Mouse (Mus musculus) embryo, embryonic 11 days (tissue): ENCODE results near the gene Uxs1.
A peak's percentile ranks its signal among the peaks of the same experiment; 100 is the strongest.

Source experiments
- DNase-seq: peaks from one replicate; pipeline ENCODE4 v3.0.0-alpha.2; 2015

Gene Uxs1

GRCm38 (mm10) chr1:43789765-43790164 lies 37.8 kb downstream of the Uxs1 start:
- no peak for DNase-seq

DNA sequence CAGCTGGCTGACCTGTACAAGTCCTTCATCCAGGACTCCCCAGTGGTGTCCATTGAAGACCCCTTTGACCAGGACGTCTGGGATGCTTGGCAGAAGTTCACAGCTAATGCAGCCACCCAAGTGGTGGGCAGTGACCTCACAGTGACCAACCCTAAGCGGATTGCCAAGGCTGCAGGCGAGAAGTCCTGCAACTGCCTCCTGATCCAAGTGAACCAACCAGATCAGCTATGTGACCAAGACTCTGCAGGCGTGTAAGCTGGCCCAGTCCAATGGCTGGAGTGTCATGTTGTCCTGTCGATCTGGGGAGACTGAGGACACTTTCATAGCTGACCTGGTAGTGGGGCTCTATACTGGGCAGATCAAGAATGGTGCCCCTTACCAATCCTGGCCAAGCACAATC lies 40.9 kb downstream of the Uxs1 start:
- DNase-seq = no peak

DNA sequence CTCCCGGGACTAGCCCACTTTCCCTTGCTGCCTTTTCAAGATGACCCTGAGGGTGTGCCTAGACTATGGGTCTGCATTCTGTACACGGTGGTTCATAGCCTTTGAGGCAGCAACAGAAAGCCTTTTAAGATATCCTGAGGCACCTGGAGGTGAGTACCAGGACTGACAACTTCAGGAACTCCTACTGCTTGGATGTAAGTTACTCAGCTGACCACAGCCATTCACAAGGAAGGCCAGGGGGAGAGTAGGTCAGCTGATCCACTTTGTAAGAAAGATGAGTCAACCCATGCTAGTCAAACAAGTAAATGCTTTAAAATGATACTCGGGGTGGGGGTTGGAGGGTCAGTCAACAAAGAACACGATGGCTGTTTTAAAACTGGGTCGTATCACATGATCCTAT lies 42.3 kb downstream of the Uxs1 start:
- no peak for DNase-seq

GRCm38 (mm10) chr1:43783186-43783585 lies 44.4 kb downstream of the Uxs1 start:
- no peak for DNase-seq

GRCm38 (mm10) chr1:43782680-43783079 lies 44.9 kb downstream of the Uxs1 start:
- no peak for DNase-seq

GRCm38 (mm10) chr1:43781672-43782071 lies 45.9 kb downstream of the Uxs1 start:
- DNase-seq = no peak

DNA sequence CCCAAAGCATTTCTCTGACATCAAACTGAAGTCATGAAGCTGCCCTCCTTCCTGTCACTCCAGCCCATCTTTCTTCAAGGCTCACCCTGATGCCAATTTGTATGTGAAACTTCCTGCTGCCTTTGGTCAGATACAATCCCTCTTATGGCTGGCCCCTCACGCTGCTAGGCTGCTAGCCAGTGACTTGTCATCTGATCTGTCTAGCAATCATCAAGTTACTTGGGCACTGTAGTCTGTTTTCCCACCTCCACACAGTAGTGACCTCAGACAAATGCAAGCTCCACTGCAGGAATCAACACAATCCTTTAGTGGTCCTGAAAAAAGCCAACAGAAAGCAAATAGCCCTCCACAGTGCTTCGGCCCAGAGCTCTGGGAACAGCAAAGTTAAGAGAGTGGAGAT lies 46.4 kb downstream of the Uxs1 start:
- no peak for DNase-seq

DNA sequence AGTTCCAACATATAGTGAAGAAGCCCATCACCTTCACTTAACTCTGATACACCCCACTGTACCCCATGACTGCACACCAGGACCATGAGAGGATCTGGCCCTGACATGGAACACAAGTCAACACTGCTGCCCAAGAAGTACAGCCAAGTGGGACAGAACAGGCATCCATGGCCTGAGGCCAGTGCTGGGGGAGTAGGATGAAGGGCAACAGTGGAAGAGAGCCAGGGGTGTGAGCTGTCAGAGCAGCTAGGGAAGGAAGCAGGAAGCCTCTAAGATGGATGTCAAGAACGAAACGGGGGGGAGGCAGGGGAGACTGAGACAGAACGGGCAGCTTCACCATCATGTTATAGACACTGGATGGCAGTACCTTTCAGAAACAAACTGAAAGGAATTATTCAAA lies 51.5 kb downstream of the Uxs1 start:
- DNase-seq = no peak

- DNase-seq = no peak
These were observed 53.5 kb downstream of the Uxs1 start for GRCm38 (mm10) chr1:43774126-43774525.

DNA sequence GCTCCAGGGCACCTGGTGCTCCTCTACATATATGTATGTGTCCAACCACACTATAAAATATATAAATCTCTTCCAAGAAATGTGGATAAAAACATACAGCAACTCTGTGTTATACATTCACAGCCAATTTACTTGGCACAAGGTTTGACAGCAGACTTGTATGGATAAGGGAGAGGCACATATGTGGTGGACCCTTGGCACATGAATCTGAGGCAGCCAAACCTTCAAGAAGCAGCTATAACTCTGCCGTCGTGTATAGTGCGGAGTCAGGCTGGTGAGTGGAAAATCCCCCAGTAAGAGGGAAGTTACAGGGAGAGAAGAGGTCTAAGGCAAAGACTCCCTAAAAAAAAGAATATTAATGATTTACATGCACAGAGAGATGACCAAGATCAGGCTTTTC lies 54.9 kb downstream of the Uxs1 start:
- no peak for DNase-seq

- no peak for DNase-seq
These were observed 57.6 kb downstream of the Uxs1 start for GRCm38 (mm10) chr1:43770032-43770431.

- DNase-seq = no peak
These were observed 58.3 kb downstream of the Uxs1 start for GRCm38 (mm10) chr1:43769348-43769747.

GRCm38 (mm10) chr1:43768385-43768990 lies 59.1 kb downstream of the Uxs1 start:
- DNase-seq = no peak

- no peak for DNase-seq
These were observed 61.3 kb downstream of the Uxs1 start for GRCm38 (mm10) chr1:43766328-43766727.

DNA sequence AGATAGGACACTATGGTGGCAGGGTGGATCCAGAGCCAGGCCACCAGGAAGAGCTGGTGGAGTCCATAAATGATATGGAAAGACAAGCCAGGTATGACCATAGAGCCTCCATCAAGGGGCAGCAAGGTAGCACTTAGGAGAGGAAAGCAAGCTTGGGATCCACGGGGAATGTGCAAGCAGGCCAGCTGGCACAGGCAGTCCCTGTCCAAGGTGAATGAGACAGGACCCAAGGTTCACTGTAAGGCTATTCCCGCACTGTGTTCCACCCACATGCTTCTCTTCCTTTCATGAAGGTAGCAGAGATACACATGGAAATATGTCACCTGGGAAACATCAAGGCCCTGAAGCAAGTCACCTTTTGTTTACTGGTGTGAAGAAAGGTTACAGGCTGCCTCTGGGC lies 63.1 kb downstream of the Uxs1 start:
- DNase-seq = no peak

- peak; percentile 23 for DNase-seq
These were observed 67.5 kb downstream of the Uxs1 start for GRCm38 (mm10) chr1:43760085-43760484.

DNA sequence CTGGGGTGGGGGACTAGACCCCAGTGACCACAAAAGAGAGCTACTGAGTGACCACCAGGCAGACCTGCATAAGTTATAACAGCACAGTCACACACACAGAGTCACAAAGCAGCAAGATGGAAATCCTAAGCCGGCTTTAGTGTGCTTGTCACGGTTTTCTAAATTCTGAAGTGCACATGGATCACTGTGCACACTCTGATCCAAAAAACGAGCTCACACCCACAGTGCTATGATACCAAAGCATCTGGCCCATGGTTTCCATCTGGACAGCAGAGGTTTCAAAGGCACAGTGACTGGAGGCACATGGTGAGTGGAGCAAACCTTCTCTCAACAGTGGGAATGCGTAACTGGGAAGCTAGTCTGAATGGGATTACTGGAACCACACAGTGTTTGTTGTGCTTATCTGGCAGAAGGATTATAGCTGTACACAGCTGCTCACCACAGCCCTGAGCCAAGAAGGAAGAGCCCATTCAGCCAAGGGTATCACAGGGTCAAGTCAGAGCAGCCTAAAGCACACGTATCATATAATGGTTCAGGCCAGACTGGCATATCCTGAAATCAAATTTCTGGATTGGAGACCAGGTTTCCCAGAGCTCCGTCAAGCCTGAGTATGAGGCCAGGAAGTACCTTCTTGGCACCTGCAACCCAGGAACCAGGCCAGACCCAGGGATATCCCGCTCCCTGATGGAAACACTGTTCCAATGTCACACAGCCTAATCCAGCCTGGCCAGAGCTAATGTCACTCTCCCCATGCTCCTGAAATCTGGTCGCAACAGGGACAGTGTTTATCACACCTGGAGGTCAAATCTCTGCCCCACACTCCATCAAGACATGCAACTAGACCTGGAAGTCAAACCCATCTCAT lies 72.9 kb downstream of the Uxs1 start:
- DNase-seq = no peak

DNA sequence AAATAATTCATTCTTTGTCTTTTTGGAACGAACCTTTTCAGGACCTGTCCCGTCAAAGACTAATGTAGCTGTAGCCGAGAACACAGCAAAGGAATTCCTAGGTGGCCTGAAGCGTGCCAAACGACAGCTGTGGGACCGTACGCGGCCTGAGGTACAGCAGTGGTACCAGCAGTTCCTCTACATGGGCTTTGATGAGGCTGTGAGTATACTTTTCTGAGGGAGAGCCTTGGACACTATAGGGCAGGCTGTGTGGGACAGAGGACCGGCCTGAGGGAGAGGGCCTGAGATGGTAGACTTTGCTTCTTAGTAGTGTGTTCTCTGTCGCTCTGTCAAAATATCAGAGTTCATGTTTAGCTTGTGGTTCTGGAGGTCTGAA lies 89.1 kb downstream of the Uxs1 start:
- no peak for DNase-seq

DNA sequence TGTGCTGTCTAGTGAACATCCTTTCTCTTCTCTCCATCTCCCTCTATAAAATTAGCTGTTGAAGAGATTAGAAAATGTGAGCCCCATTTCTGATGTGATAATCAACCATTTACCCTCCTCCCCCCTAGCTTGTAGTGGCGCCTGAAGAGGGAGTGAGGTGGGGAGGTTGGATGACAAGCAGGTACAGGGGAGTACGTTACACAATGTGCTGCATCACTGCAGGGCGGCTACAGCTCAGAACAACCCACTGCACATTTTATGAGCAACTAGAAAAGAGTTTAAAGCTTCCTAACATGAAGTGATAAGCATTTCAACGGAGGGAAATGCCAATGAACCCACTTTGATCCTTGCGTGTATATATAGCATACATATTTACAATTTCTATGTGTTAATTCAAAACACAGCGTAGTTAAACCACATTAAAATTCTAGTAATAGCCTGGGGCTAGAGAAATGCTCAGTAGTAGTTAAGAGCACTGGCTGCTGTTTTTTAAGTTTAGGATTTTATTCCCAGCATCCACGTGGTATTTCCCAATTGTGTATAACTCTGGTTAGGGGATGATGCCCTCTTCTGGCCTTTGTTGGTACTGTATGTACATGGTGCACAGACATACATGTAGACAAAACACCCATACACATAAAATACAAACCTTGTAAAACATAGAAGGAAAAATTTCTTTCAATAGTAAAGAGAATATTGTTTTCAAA lies 89.6 kb downstream of the Uxs1 start:
- DNase-seq = peak; percentile 64

DNA sequence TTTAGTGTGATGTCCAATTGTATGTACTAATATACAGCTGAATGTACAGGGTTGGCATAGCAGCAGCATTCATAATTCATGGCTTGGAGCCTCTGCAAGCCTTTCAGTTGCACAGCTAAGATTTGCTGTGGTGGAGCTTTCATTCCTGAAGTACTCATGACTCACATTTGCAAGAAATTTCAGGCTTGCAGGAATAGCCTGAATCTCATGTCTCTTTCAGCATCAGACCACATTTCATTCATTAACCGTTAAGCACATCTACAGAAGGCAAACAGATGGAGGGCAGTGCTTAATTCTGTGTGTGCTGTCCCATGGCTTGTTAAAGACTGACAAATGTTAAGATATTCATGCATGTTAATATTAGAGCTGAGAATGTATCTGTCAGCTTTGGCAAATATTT lies 94.9 kb downstream of the Uxs1 start:
- DNase-seq = no peak

DNA sequence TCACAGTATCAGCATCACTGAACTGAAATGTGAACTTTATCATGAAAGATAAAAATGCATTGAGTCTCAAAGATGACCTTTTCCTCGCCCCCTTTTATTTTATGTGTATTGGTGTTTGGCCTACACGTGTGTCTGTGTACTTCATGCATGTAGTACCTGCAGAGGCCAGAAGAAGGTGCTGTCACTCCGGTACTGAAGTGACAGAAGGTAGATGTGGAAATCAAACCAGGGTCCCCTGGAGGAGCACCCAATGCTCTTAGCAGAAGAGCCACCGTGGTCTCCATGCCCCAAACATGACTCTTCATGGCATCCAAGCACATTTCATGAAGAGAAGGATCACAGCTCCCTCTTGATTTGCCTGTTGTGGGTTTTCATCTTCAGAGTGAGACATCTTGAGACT lies 95.5 kb downstream of the Uxs1 start:
- no peak for DNase-seq

DNA sequence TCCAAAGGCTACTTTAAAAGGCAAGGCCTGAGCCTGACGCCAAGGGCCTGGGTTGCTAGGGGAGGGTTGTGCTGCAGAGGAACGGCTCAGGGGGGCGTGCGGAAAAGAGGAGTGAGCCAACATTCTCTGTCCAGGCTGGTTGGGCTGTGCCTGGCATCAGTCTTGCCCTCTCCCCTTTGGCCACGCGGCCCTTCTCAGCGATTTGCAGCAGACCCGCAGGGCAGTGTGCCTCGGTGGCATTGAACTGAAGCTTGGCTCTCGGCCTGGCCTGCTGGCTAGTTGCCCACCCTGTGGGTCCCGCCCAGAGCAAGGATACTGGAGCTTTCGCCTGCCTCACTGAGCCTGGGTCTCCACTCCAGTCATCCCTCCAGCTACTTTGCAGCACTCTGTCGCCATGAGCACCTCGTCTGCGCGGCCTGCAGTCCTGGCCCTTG lies 97.1 kb downstream of the Uxs1 start, which contains the start of gene 1500015O10Rik:
Gene 1500015O10Rik (plus strand): TSS at position 112 of the 434 bp plus-strand sequence.
- no peak for DNase-seq

DNA sequence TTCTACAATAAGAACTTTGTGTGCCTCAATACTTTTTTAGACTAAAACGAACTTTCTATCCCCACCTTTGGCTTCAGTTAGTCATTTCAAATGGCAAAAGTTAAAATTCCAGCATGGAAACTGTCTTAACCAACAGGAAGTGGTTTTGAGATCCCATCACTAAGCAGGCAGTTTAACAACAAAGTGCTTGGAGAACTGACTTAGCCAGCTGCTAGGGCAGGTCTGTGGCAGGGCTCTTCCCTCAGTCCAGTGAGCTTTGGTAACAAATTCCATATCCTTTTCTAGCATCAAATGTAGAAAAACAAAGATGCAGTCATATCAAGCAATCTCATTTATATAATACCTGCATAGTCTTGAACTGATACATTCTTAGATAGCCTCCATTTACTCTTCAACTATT lies 105.1 kb downstream of the Uxs1 start:
- no peak for DNase-seq

GRCm38 (mm10) chr1:43718793-43719192 lies 108.8 kb downstream of the Uxs1 start:
- no peak for DNase-seq
